Mouse (Mus musculus): Measurements from ENCODE around the gene Atp1b3. TPM values are rescaled to one million over a fixed set of nuclear protein-coding genes. Genes with fewer than 3 reads are reported as not detected.
A peak's percentile ranks its signal among the peaks of the same experiment; 100 is the strongest.

Gene Atp1b3
- polyA plus RNA-seq, 1 experiment from 2014 or later, result 368 TPM

GRCm38 (mm10) chr9:96331146-96331545, 33.1 kb downstream of the Atp1b3 start:
- POLR2A ChIA-PET, result no interaction called here
- in situ Hi-C loops (cut with MboI; ENCODE audit: low pct_unique_long_range_greater_than_20kb), result no loop called here
- ATAC-seq (no peak), DNase-seq (ENCODE audit: low read depth, low spot score) (no peak)
- no peak for TF ChIP-seq CTCF (IDR thresholded peaks at IDR 0.05)
- H3K27me3 ChIP-seq, result no peaks in the 10 kb centered on the region
- CTCF ChIA-PET, result interaction anchor here (1.1 kb wide), 1 partner anchor 12 kb away, joined by 3 read pairs; no protein-coding TSS in a partner anchor

- ChIA-PET POLR2A (no interaction called here), CTCF (interaction anchor here (1.2 to 1.5 kb wide), 2 partner anchors 15 to 213 kb away, joined by 3 to 4 read pairs; no protein-coding TSS in a partner anchor)
- in situ Hi-C loops (cut with MboI; ENCODE audit: low pct_unique_long_range_greater_than_20kb), result no loop called here
- H3K27me3 ChIP-seq, result no peaks in the 10 kb centered on the region
- ATAC-seq (no peak), DNase-seq (ENCODE audit: low read depth, low spot score) (no peak)
- TF ChIP-seq CTCF (IDR thresholded peaks at IDR 0.05), result no peak
These were observed 36.0 kb downstream of the Atp1b3 start for GRCm38 (mm10) chr9:96328226-96328625.

- ChIA-PET CTCF (no interaction called here), POLR2A (no interaction called here)
- in situ Hi-C loops (cut with MboI; ENCODE audit: low pct_unique_long_range_greater_than_20kb), result no loop called here
- DNase-seq (ENCODE audit: low read depth, low spot score), result no peak
- no peak for ATAC-seq
- no peak for TF ChIP-seq CTCF (IDR thresholded peaks at IDR 0.05)
- H3K27me3 ChIP-seq, result no peaks in the 10 kb centered on the region
These were observed 37.7 kb downstream of the Atp1b3 start for GRCm38 (mm10) chr9:96326496-96326923.

GRCm38 (mm10) chr9:96324502-96324901, 39.7 kb downstream of the Atp1b3 start:
- in situ Hi-C loops (cut with MboI; ENCODE audit: low pct_unique_long_range_greater_than_20kb), result no loop called here
- ChIA-PET CTCF (interaction anchor here (1.0 kb wide), 1 partner anchor 9 kb away, joined by 3 read pairs; no protein-coding TSS in a partner anchor), POLR2A (no interaction called here)
- H3K27me3 ChIP-seq, result no peaks in the 10 kb centered on the region
- TF ChIP-seq CTCF (IDR thresholded peaks at IDR 0.05), result no peak
- ATAC-seq, result peak; percentile 24
- no peak for DNase-seq (ENCODE audit: low read depth, low spot score)

- no peak for ATAC-seq
- DNase-seq (ENCODE audit: low read depth, low spot score), result no peak
- CTCF ChIA-PET, result interaction anchor here (0.8 kb wide), 1 partner anchor 16 kb away, joined by 4 read pairs; no protein-coding TSS in a partner anchor
- no peak for TF ChIP-seq CTCF (IDR thresholded peaks at IDR 0.05)
- H3K27me3 ChIP-seq, result no peaks in the 10 kb centered on the region
- in situ Hi-C loops (cut with MboI; ENCODE audit: low pct_unique_long_range_greater_than_20kb), result no loop called here
- POLR2A ChIA-PET, result interaction anchor here (1.3 kb wide), 1 partner anchor 19 kb away, joined by 4 read pairs; no protein-coding TSS in a partner anchor
These were observed 41.7 kb downstream of the Atp1b3 start for GRCm38 (mm10) chr9:96322411-96323152.

GRCm38 (mm10) chr9:96320551-96320980, 43.7 kb downstream of the Atp1b3 start:
- no peaks in the 10 kb centered on the region for H3K27me3 ChIP-seq
- no peak for TF ChIP-seq CTCF (IDR thresholded peaks at IDR 0.05)
- POLR2A ChIA-PET, result interaction anchor here (0.9 kb wide), 1 partner anchor 25 kb away, joined by 3 read pairs; no protein-coding TSS in a partner anchor
- CTCF ChIA-PET, result interaction anchor here (1.6 kb wide), 1 partner anchor 12 kb away, joined by 3 read pairs; no protein-coding TSS in a partner anchor
- ATAC-seq (no peak), DNase-seq (ENCODE audit: low read depth, low spot score) (no peak)
- in situ Hi-C loops (cut with MboI; ENCODE audit: low pct_unique_long_range_greater_than_20kb), result no loop called here

- POLR2A ChIA-PET, result no interaction called here
- in situ Hi-C loops (cut with MboI; ENCODE audit: low pct_unique_long_range_greater_than_20kb), result no loop called here
- no peak for TF ChIP-seq CTCF (IDR thresholded peaks at IDR 0.05)
- DNase-seq (ENCODE audit: low read depth, low spot score), result no peak
- no peaks in the 10 kb centered on the region for H3K27me3 ChIP-seq
- ATAC-seq, result no peak
- CTCF ChIA-PET, result interaction anchor here (0.7 to 1.6 kb wide), 4 partner anchors 10 to 15 kb away, joined by 3 read pairs; no protein-coding TSS in a partner anchor
These were observed 44.9 kb downstream of the Atp1b3 start for GRCm38 (mm10) chr9:96319333-96319732.

GRCm38 (mm10) chr9:96312074-96312473, 52.2 kb downstream of the Atp1b3 start:
- ATAC-seq, result no peak
- CTCF ChIA-PET, result no interaction called here
- in situ Hi-C loops (cut with MboI; ENCODE audit: low pct_unique_long_range_greater_than_20kb), result no loop called here
- no peaks in the 10 kb centered on the region for H3K27me3 ChIP-seq
- TF ChIP-seq CTCF (IDR thresholded peaks at IDR 0.05), result no peak
- POLR2A ChIA-PET, result no interaction called here
- no peak for DNase-seq (ENCODE audit: low read depth, low spot score)

- CTCF ChIA-PET, result interaction anchor here (0.7 to 1.5 kb wide), 4 partner anchors 10 to 71 kb away, joined by 3 to 5 read pairs (median 4); no protein-coding TSS in a partner anchor
- no peak for TF ChIP-seq CTCF (IDR thresholded peaks at IDR 0.05)
- in situ Hi-C loops (cut with MboI; ENCODE audit: low pct_unique_long_range_greater_than_20kb), result no loop called here
- no peaks in the 10 kb centered on the region for H3K27me3 ChIP-seq
- DNase-seq (ENCODE audit: low read depth, low spot score) (peak; percentile 41), ATAC-seq (no peak)
- POLR2A ChIA-PET, result interaction anchor here (0.6 kb wide), 1 partner anchor 539 kb away, joined by 8 read pairs; no protein-coding TSS in a partner anchor
These were observed 55.4 kb downstream of the Atp1b3 start for GRCm38 (mm10) chr9:96308816-96309215.

GRCm38 (mm10) chr9:96299324-96300008, 64.8 kb downstream of the Atp1b3 start:
- ATAC-seq (no peak), DNase-seq (ENCODE audit: low read depth, low spot score) (no peak)
- ChIA-PET CTCF (interaction anchor here (1.1 to 3.1 kb wide), 4 partner anchors 9 to 13 kb away, joined by 3 to 10 read pairs (median 4); no protein-coding TSS in a partner anchor), POLR2A (no interaction called here)
- H3K27me3 ChIP-seq, result no peaks in the 10 kb centered on the region
- no peak for TF ChIP-seq CTCF (IDR thresholded peaks at IDR 0.05)
- in situ Hi-C loops (cut with MboI; ENCODE audit: low pct_unique_long_range_greater_than_20kb), result loop anchor here (25.0 kb wide), 1 partner anchor 513 kb away; no protein-coding TSS in a partner anchor

Data from Patski (cell line).